Mouse (Mus musculus) 416B (cell line): ENCODE data around the gene Echdc2.

Experiments
- DNase-seq: peaks from one replicate; pipeline ENCODE4 v3.0.0; 2011; ENCODE audit warnings: low read depth

The Echdc2 gene

GRCm38 (mm10) chr4:108204629-108205028 lies 39.4 kb downstream of the Echdc2 start:
- DNase-seq: no peak

GRCm38 (mm10) chr4:108213023-108213422 lies 47.8 kb downstream of the Echdc2 start:
- peak; percentile 51 for DNase-seq

- DNase-seq: no peak
Observed at GRCm38 (mm10) chr4:108217332-108218179, 52.3 kb downstream of the Echdc2 start, which contains the start of gene Zyg11a. Zyg11a (minus strand) TSS chr4:108218048.

- DNase-seq: no peak
Observed at GRCm38 (mm10) chr4:108219019-108219418, 53.8 kb downstream of the Echdc2 start.

DNA sequence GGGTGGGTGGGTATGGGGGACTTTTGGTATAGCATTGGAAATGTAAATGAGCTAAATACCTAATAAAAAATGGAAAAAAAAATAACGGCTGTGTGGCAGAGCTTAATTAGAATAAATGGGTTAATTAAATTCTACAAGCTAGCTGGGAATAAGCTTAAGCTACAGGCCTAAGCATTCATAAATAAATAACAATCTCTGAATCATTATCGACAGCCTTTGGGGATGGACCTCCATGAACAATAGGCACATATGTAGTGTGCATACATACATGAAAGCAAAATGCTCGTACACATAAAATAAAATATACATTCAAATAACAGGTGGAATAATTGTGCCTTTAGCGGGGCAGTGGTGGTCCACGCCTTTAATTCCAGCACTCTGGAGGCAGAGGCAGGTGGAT lies 57.3 kb downstream of the Echdc2 start:
- no peak for DNase-seq

DNA sequence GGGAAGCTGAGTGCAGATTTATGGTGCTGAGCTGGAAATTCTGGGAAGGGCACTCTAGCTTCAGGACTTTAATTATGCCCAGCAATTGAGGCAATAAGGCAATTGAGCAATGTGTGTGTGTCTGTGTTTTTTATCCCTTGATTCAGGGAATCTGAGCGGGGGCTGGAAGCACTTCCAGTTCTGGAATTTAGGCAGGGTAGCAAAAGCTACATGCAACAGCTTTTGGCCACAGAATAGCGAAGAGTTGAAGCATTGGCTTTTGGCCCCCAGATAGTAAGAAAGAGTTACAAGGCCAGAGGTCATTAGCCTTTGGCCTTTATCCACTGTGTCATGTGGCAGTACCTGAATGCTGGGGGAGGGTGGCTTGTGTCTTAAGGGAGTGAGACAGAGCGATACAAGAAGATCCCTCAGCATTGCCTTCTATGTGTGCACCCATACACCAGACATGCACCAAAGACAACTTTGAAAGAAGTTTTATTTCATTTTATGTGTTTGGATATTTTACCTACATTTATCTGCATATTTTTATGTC lies 60.2 kb downstream of the Echdc2 start:
- no peak for DNase-seq
